Mouse (Mus musculus): ENCODE data around the gene Padi3. TPM values are rescaled to one million over a fixed set of nuclear protein-coding genes. Genes with fewer than 3 reads are reported as not detected.

The Padi3 gene
- polyA plus RNA-seq, 1 experiment, result not detected

GRCm38 (mm10) chr4:140821988-140822387 lies 11.5 kb upstream of the Padi3 start:
- H3K27ac ChIP-seq (ENCODE audit: insufficient read depth, low read length), result no peak overlapping the region
- H3K4me3 ChIP-seq (ENCODE audit: insufficient read depth, low read length), result no peak overlapping the region
- H3K4me1 ChIP-seq (ENCODE audit: control insufficient read depth, insufficient read depth, low read length), result no peaks in the 10 kb centered on the region
- TF ChIP-seq POLR2A (IDR thresholded peaks at IDR 0.05; ENCODE audit: low read depth, low read length), result no peak
- TF ChIP-seq CTCF (IDR thresholded peaks at IDR 0.05; ENCODE audit: borderline replicate concordance, insufficient read depth, low read length), result no peak

- TF ChIP-seq POLR2A (IDR thresholded peaks at IDR 0.05; ENCODE audit: low read depth, low read length) (no peak), CTCF (IDR thresholded peaks at IDR 0.05; ENCODE audit: borderline replicate concordance, insufficient read depth, low read length) (no peak)
- no peaks in the 10 kb centered on the region for H3K4me1 ChIP-seq (ENCODE audit: control insufficient read depth, insufficient read depth, low read length)
- H3K27ac ChIP-seq (ENCODE audit: insufficient read depth, low read length), result no peak overlapping the region
- H3K4me3 ChIP-seq (ENCODE audit: insufficient read depth, low read length), result no peak overlapping the region
These were observed 7.0 kb upstream of the Padi3 start for GRCm38 (mm10) chr4:140817413-140817812.

GRCm38 (mm10) chr4:140815996-140816917 lies 5.8 kb upstream of the Padi3 start:
- no peak overlapping the region for H3K4me3 ChIP-seq (ENCODE audit: insufficient read depth, low read length)
- H3K27ac ChIP-seq (ENCODE audit: insufficient read depth, low read length), result no peak overlapping the region
- H3K4me1 ChIP-seq (ENCODE audit: control insufficient read depth, insufficient read depth, low read length), result no peaks in the 10 kb centered on the region
- TF ChIP-seq POLR2A (IDR thresholded peaks at IDR 0.05; ENCODE audit: low read depth, low read length), result no peak
- no peak for TF ChIP-seq CTCF (IDR thresholded peaks at IDR 0.05; ENCODE audit: borderline replicate concordance, insufficient read depth, low read length)

- no peaks in the 10 kb centered on the region for H3K4me1 ChIP-seq (ENCODE audit: control insufficient read depth, insufficient read depth, low read length)
These were observed 5.0 kb upstream of the Padi3 start for GRCm38 (mm10) chr4:140815496-140815895.

GRCm38 (mm10) chr4:140814241-140815225 lies 4.1 kb upstream of the Padi3 start:
- no peak overlapping the region for H3K27ac ChIP-seq (ENCODE audit: insufficient read depth, low read length)
- H3K4me1 ChIP-seq (ENCODE audit: control insufficient read depth, insufficient read depth, low read length), result no peaks in the 10 kb centered on the region
- peak overlapping the region; percentile 12 for H3K4me3 ChIP-seq (ENCODE audit: insufficient read depth, low read length)
- peak; percentile 34; the same call in 1 of the 2 replicates for TF ChIP-seq CTCF (IDR thresholded peaks at IDR 0.05; ENCODE audit: borderline replicate concordance, insufficient read depth, low read length)
- TF ChIP-seq POLR2A (IDR thresholded peaks at IDR 0.05; ENCODE audit: low read depth, low read length), result peak; percentile 52

More at GRCm38 (mm10) chr4:140815496-140815895, 5.0 kb upstream of the Padi3 start:
- no peak overlapping the region for H3K4me3 ChIP-seq (ENCODE audit: insufficient read depth, low read length)
- H3K27ac ChIP-seq (ENCODE audit: insufficient read depth, low read length), result no peak overlapping the region
- TF ChIP-seq CTCF (IDR thresholded peaks at IDR 0.05; ENCODE audit: borderline replicate concordance, insufficient read depth, low read length) (no peak), POLR2A (IDR thresholded peaks at IDR 0.05; ENCODE audit: low read depth, low read length) (no peak)

GRCm38 (mm10) chr4:140813358-140814185 lies 3.1 kb upstream of the Padi3 start:
- Histone ChIP-seq H3K4me3 (ENCODE audit: insufficient read depth, low read length) (no peak overlapping the region), H3K4me1 (ENCODE audit: control insufficient read depth, insufficient read depth, low read length) (no peaks in the 10 kb centered on the region), H3K27ac (ENCODE audit: insufficient read depth, low read length) (no peak overlapping the region)
- TF ChIP-seq POLR2A (IDR thresholded peaks at IDR 0.05; ENCODE audit: low read depth, low read length) (no peak), CTCF (IDR thresholded peaks at IDR 0.05; ENCODE audit: borderline replicate concordance, insufficient read depth, low read length) (no peak)

- Histone ChIP-seq H3K27ac (ENCODE audit: insufficient read depth, low read length) (no peak overlapping the region), H3K4me1 (ENCODE audit: control insufficient read depth, insufficient read depth, low read length) (no peaks in the 10 kb centered on the region), H3K4me3 (ENCODE audit: insufficient read depth, low read length) (no peak overlapping the region)
- no peak for TF ChIP-seq CTCF (IDR thresholded peaks at IDR 0.05; ENCODE audit: borderline replicate concordance, insufficient read depth, low read length)
- TF ChIP-seq POLR2A (IDR thresholded peaks at IDR 0.05; ENCODE audit: low read depth, low read length), result no peak
These were observed 2.2 kb upstream of the Padi3 start for GRCm38 (mm10) chr4:140812609-140813008.

- Histone ChIP-seq H3K4me3 (ENCODE audit: insufficient read depth, low read length) (no peak overlapping the region), H3K4me1 (ENCODE audit: control insufficient read depth, insufficient read depth, low read length) (no peaks in the 10 kb centered on the region), H3K27ac (ENCODE audit: insufficient read depth, low read length) (no peak overlapping the region)
- TF ChIP-seq POLR2A (IDR thresholded peaks at IDR 0.05; ENCODE audit: low read depth, low read length) (no peak), CTCF (IDR thresholded peaks at IDR 0.05; ENCODE audit: borderline replicate concordance, insufficient read depth, low read length) (no peak)
These were observed 1.7 kb upstream of the Padi3 start for GRCm38 (mm10) chr4:140812191-140812590.

GRCm38 (mm10) chr4:140809118-140809517 lies 1.3 kb downstream of the Padi3 start:
- Histone ChIP-seq H3K4me3 (ENCODE audit: insufficient read depth, low read length) (no peak overlapping the region), H3K4me1 (ENCODE audit: control insufficient read depth, insufficient read depth, low read length) (no peaks in the 10 kb centered on the region), H3K27ac (ENCODE audit: insufficient read depth, low read length) (no peak overlapping the region)
- TF ChIP-seq POLR2A (IDR thresholded peaks at IDR 0.05; ENCODE audit: low read depth, low read length), result no peak
- TF ChIP-seq CTCF (IDR thresholded peaks at IDR 0.05; ENCODE audit: borderline replicate concordance, insufficient read depth, low read length), result no peak

All from embryonic fibroblast, embryonic 13.5 days (primary cell).